Comparison of ENCODE assay signal across 1 mouse cellular context in the genomic region with DNA sequence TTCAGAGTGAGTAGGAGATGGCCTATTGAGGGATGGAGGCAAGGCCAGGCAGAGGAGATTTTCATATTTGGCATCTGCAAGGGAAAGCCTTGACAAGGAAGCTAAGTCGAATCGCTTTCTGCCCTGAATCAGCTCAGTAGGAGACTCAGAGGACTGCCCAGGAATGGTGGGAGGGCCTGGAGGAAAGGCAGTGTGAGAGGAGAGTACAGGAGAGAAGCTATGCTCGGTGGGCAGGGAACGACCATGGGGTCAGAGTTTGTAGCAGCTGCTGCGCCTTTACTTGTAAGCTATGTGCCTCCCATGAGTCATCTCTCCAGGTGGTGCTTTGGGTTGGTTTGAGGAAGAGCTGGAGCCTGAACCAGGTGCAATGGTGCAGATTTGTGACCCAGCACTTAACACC.
TF ChIP-seq lines count a peak whose summit lies in the region.

No protein-coding gene starts in this region.

TF ChIP-seq in CH12.LX, 34 proteins besides CTCF, POLR2A, EP300 and RAD21 (continued from another document):
- no peak for TF ChIP-seq JUN (IDR thresholded peaks at IDR 0.05; ENCODE audit: insufficient read depth, low read depth, low read length)
- no peak for TF ChIP-seq RCOR1 (conservative IDR thresholded peaks at IDR 0.05; ENCODE audit: low read depth, low read length)
- TF ChIP-seq USF2 (conservative IDR thresholded peaks at IDR 0.05; ENCODE audit: low read depth, low read length), result no peak
- TF ChIP-seq ZKSCAN1 (IDR thresholded peaks at IDR 0.05; ENCODE audit: borderline replicate concordance, low read depth, low read length), result no peak
- no peak for TF ChIP-seq SIN3A (IDR thresholded peaks at IDR 0.05; ENCODE audit: low read length)
- no peak for TF ChIP-seq TBP (conservative IDR thresholded peaks at IDR 0.05; ENCODE audit: low read depth, low read length)
- no peak for TF ChIP-seq MAFK (IDR thresholded peaks at IDR 0.05; ENCODE audit: insufficient replicate concordance, low read length)
- TF ChIP-seq CHD1 (IDR thresholded peaks at IDR 0.05; ENCODE audit: low read depth, low read length), result peak; percentile 39; the same call in 1 of the 2 replicates
- no peak for TF ChIP-seq NELFE (IDR thresholded peaks at IDR 0.05; ENCODE audit: low read depth, low read length)
- TF ChIP-seq SMC3 (IDR thresholded peaks at IDR 0.05; ENCODE audit: low read depth, low read length), result no peak
- TF ChIP-seq PAX5 (IDR thresholded peaks at IDR 0.05; ENCODE audit: low read length), result no peak
